Mouse (Mus musculus) lung, postnatal 0 days (tissue): Measurements from ENCODE around the gene Tspan9.

Experiments
- CTCF ChIP-seq: IDR thresholded peaks from 2 replicates; pipeline ENCODE4 v1.5.1; 2016; ENCODE audit warnings: antibody characterized with exemption, mild to moderate bottlenecking
- EP300 ChIP-seq: IDR thresholded peaks from 2 replicates; pipeline ENCODE4 v1.6.1; 2016; ENCODE audit warnings: antibody characterized with exemption, mild to moderate bottlenecking, control low read depth

GRCm38 (mm10) chr6:127932697-127933096, 210.7 kb downstream of the Tspan9 start:
- TF ChIP-seq EP300: no peak
- TF ChIP-seq CTCF: no peak; the same call in 1 of the 2 replicates
